Mouse (Mus musculus): ENCODE results near the gene Tacr1. TPM values are rescaled to one million over a fixed set of nuclear protein-coding genes. Genes with fewer than 3 reads are reported as not detected.

Tacr1 gene
- polyA plus RNA-seq, 1 experiment: not detected

- Histone ChIP-seq H3K27ac (ENCODE audit: insufficient read depth, low read depth, low read length) (no peak overlapping the region), H3K4me3 (ENCODE audit: insufficient read depth, low read length) (no peak overlapping the region), H3K4me1 (ENCODE audit: control insufficient read depth, insufficient read depth, low read length) (no peaks in the 10 kb centered on the region)
- TF ChIP-seq POLR2A (IDR thresholded peaks at IDR 0.05; ENCODE audit: borderline replicate concordance, low read depth, low read length): no peak
- TF ChIP-seq CTCF (IDR thresholded peaks at IDR 0.05; ENCODE audit: low read depth, low read length): no peak
These were observed 202.7 kb downstream of the Tacr1 start for GRCm38 (mm10) chr6:82604791-82605190.

GRCm38 (mm10) chr6:82608756-82609155 is 206.6 kb downstream of the Tacr1 start:
- Histone ChIP-seq H3K4me1 (ENCODE audit: control insufficient read depth, insufficient read depth, low read length) (no peaks in the 10 kb centered on the region), H3K27ac (ENCODE audit: insufficient read depth, low read depth, low read length) (no peak overlapping the region), H3K4me3 (ENCODE audit: insufficient read depth, low read length) (no peak overlapping the region)
- TF ChIP-seq CTCF (IDR thresholded peaks at IDR 0.05; ENCODE audit: low read depth, low read length): no peak
- TF ChIP-seq POLR2A (IDR thresholded peaks at IDR 0.05; ENCODE audit: borderline replicate concordance, low read depth, low read length): no peak

GRCm38 (mm10) chr6:82609339-82609926 is 207.3 kb downstream of the Tacr1 start:
- TF ChIP-seq POLR2A (IDR thresholded peaks at IDR 0.05; ENCODE audit: borderline replicate concordance, low read depth, low read length) (no peak), CTCF (IDR thresholded peaks at IDR 0.05; ENCODE audit: low read depth, low read length) (no peak)
- Histone ChIP-seq H3K4me3 (ENCODE audit: insufficient read depth, low read length) (no peak overlapping the region), H3K4me1 (ENCODE audit: control insufficient read depth, insufficient read depth, low read length) (no peaks in the 10 kb centered on the region), H3K27ac (ENCODE audit: insufficient read depth, low read depth, low read length) (no peak overlapping the region)

All from bone marrow macrophage, adult 2 months (primary cell).